Mouse (Mus musculus) forelimb bud, embryonic 11.5 days (tissue): ENCODE results near the gene Coro2b.

Experiments
- DNase-seq: peaks from one replicate; pipeline ENCODE4 v3.0.0-alpha.2; 2012; ENCODE audit warnings: low read depth, low spot score

The Coro2b gene

GRCm38 (mm10) chr9:62539251-62539711 is 2.4 kb upstream of the Coro2b start:
- DNase-seq: no peak

- DNase-seq: no peak
Measured at GRCm38 (mm10) chr9:62537941-62538340, 1.1 kb upstream of the Coro2b start.

GRCm38 (mm10) chr9:62536119-62536654 is 657 bp downstream of the Coro2b start:
- DNase-seq: no peak

GRCm38 (mm10) chr9:62535566-62535965 is 1.3 kb downstream of the Coro2b start:
- no peak for DNase-seq

- DNase-seq: no peak
Measured at GRCm38 (mm10) chr9:62534691-62535090, 2.2 kb downstream of the Coro2b start.

GRCm38 (mm10) chr9:62534158-62534557 is 2.7 kb downstream of the Coro2b start:
- no peak for DNase-seq

GRCm38 (mm10) chr9:62532876-62533275 is 4.0 kb downstream of the Coro2b start:
- no peak for DNase-seq

GRCm38 (mm10) chr9:62531459-62532275 is 5.2 kb downstream of the Coro2b start:
- DNase-seq: no peak

- DNase-seq: no peak
Measured at GRCm38 (mm10) chr9:62528527-62528926, 8.3 kb downstream of the Coro2b start.

GRCm38 (mm10) chr9:62526858-62527257 is 10.0 kb downstream of the Coro2b start:
- no peak for DNase-seq

GRCm38 (mm10) chr9:62526451-62526850 is 10.4 kb downstream of the Coro2b start:
- DNase-seq: no peak

GRCm38 (mm10) chr9:62524761-62525308 is 12.0 kb downstream of the Coro2b start:
- no peak for DNase-seq

- DNase-seq: no peak
Measured at GRCm38 (mm10) chr9:62522791-62523471, 13.9 kb downstream of the Coro2b start.

- DNase-seq: no peak
Measured at GRCm38 (mm10) chr9:62522211-62522610, 14.6 kb downstream of the Coro2b start.

GRCm38 (mm10) chr9:62521541-62521940 is 15.3 kb downstream of the Coro2b start:
- DNase-seq: no peak

GRCm38 (mm10) chr9:62520933-62521332 is 15.9 kb downstream of the Coro2b start:
- no peak for DNase-seq

GRCm38 (mm10) chr9:62519787-62520503 is 16.9 kb downstream of the Coro2b start:
- DNase-seq: no peak

- DNase-seq: no peak
Measured at GRCm38 (mm10) chr9:62519334-62519733, 17.5 kb downstream of the Coro2b start.

- DNase-seq: no peak
Measured at GRCm38 (mm10) chr9:62518572-62518971, 18.3 kb downstream of the Coro2b start.

GRCm38 (mm10) chr9:62517112-62517957 is 19.5 kb downstream of the Coro2b start:
- DNase-seq: no peak

GRCm38 (mm10) chr9:62515138-62515537 is 21.7 kb downstream of the Coro2b start:
- DNase-seq: no peak
